Mouse (Mus musculus): ENCODE results near the gene Dock1.

Gene Dock1

GRCm38 (mm10) chr7:134842751-134843150, 172.3 kb downstream of the Dock1 start:
- DNase-seq = no peak

- DNase-seq = no peak
Measured at GRCm38 (mm10) chr7:134862000-134862399, 191.5 kb downstream of the Dock1 start.

GRCm38 (mm10) chr7:134864175-134864574, 193.7 kb downstream of the Dock1 start:
- peak; percentile 68 for DNase-seq

GRCm38 (mm10) chr7:134872511-134872910, 202.1 kb downstream of the Dock1 start:
- DNase-seq = no peak

- no peak for DNase-seq
Measured at GRCm38 (mm10) chr7:134872981-134873380, 202.5 kb downstream of the Dock1 start.

- no peak for DNase-seq
Measured at GRCm38 (mm10) chr7:134878985-134879384, 208.5 kb downstream of the Dock1 start.

GRCm38 (mm10) chr7:134880431-134880830, 210.0 kb downstream of the Dock1 start:
- DNase-seq = no peak

GRCm38 (mm10) chr7:134883516-134883915, 213.1 kb downstream of the Dock1 start:
- no peak for DNase-seq

GRCm38 (mm10) chr7:134892449-134892871, 222.0 kb downstream of the Dock1 start:
- no peak for DNase-seq

- peak; percentile 15 for DNase-seq
Measured at GRCm38 (mm10) chr7:134892972-134893371, 222.5 kb downstream of the Dock1 start.

- no peak for DNase-seq
Measured at GRCm38 (mm10) chr7:134894604-134895003, 224.2 kb downstream of the Dock1 start.

GRCm38 (mm10) chr7:134899462-134899861, 229.0 kb downstream of the Dock1 start:
- DNase-seq = no peak

GRCm38 (mm10) chr7:134901992-134902391, 231.5 kb downstream of the Dock1 start:
- no peak for DNase-seq

GRCm38 (mm10) chr7:134931886-134932285, 261.4 kb downstream of the Dock1 start:
- DNase-seq = no peak

- peak; percentile 11 for DNase-seq
Measured at GRCm38 (mm10) chr7:134937471-134937926, 267.0 kb downstream of the Dock1 start.

GRCm38 (mm10) chr7:134937927-134938609, 267.6 kb downstream of the Dock1 start, which contains the start of gene Fam196a:
Gene Fam196a (minus strand): TSS chr7:134938430.
- peak; percentile 52 for DNase-seq

GRCm38 (mm10) chr7:134941891-134942290, 271.4 kb downstream of the Dock1 start:
- no peak for DNase-seq

- no peak for DNase-seq
Measured at GRCm38 (mm10) chr7:134943063-134943462, 272.6 kb downstream of the Dock1 start.

GRCm38 (mm10) chr7:134943701-134944100, 273.2 kb downstream of the Dock1 start:
- DNase-seq = no peak

- DNase-seq = no peak
Measured at GRCm38 (mm10) chr7:134945925-134946716, 275.7 kb downstream of the Dock1 start.

GRCm38 (mm10) chr7:134959086-134959485, 288.6 kb downstream of the Dock1 start:
- no peak for DNase-seq

GRCm38 (mm10) chr7:134960871-134961270, 290.4 kb downstream of the Dock1 start:
- DNase-seq = no peak

GRCm38 (mm10) chr7:134961608-134962007, 291.2 kb downstream of the Dock1 start:
- no peak for DNase-seq

- no peak for DNase-seq
Measured at GRCm38 (mm10) chr7:134990244-134990643, 319.8 kb downstream of the Dock1 start.
